Mouse (Mus musculus): Measurements from ENCODE around the gene Pagr1b. TPM values are rescaled to one million over a fixed set of nuclear protein-coding genes. Genes with fewer than 3 reads are reported as not detected.
A peak's percentile ranks its signal among the peaks of the same experiment; 100 is the strongest.

Gene Pagr1b
- polyA plus RNA-seq, 1 experiment: 17.6 TPM

- Histone ChIP-seq H3K27ac (ENCODE audit: insufficient read depth, low read depth, low read length) (peak overlapping the region; percentile 94), H3K4me1 (ENCODE audit: control insufficient read depth, insufficient read depth, low read length) (peaks cover 31% of the 10 kb centered on the region), H3K4me3 (ENCODE audit: insufficient read depth, low read length) (peak overlapping the region; percentile 76)
- TF ChIP-seq CTCF (IDR thresholded peaks at IDR 0.05; ENCODE audit: low read depth, low read length) (no peak), POLR2A (IDR thresholded peaks at IDR 0.05; ENCODE audit: borderline replicate concordance, low read depth, low read length) (no peak)
Measured at GRCm38 (mm10) chr7:127025556-127026160, 9.4 kb upstream of the Pagr1b start.

- peaks cover 31% of the 10 kb centered on the region for H3K4me1 ChIP-seq (ENCODE audit: control insufficient read depth, insufficient read depth, low read length)
- peak overlapping the region; percentile 94 for H3K27ac ChIP-seq (ENCODE audit: insufficient read depth, low read depth, low read length)
- peak; percentile 22; the same call in 1 of the 2 replicates for TF ChIP-seq POLR2A (IDR thresholded peaks at IDR 0.05; ENCODE audit: borderline replicate concordance, low read depth, low read length)
- TF ChIP-seq CTCF (IDR thresholded peaks at IDR 0.05; ENCODE audit: low read depth, low read length): no peak
- H3K4me3 ChIP-seq (ENCODE audit: insufficient read depth, low read length): peak overlapping the region; percentile 76
Measured at GRCm38 (mm10) chr7:127024755-127025555, 8.7 kb upstream of the Pagr1b start.

GRCm38 (mm10) chr7:127023896-127024690 is 7.8 kb upstream of the Pagr1b start:
- Histone ChIP-seq H3K4me3 (ENCODE audit: insufficient read depth, low read length) (peak overlapping the region; percentile 76), H3K4me1 (ENCODE audit: control insufficient read depth, insufficient read depth, low read length) (peaks cover 31% of the 10 kb centered on the region), H3K27ac (ENCODE audit: insufficient read depth, low read depth, low read length) (peak overlapping the region; percentile 94)
- TF ChIP-seq POLR2A (IDR thresholded peaks at IDR 0.05; ENCODE audit: borderline replicate concordance, low read depth, low read length): no peak
- no peak for TF ChIP-seq CTCF (IDR thresholded peaks at IDR 0.05; ENCODE audit: low read depth, low read length)

GRCm38 (mm10) chr7:127023272-127023691 is 7.0 kb upstream of the Pagr1b start:
- peak overlapping the region; percentile 25 for H3K4me3 ChIP-seq (ENCODE audit: insufficient read depth, low read length)
- peaks cover 26% of the 10 kb centered on the region for H3K4me1 ChIP-seq (ENCODE audit: control insufficient read depth, insufficient read depth, low read length)
- H3K27ac ChIP-seq (ENCODE audit: insufficient read depth, low read depth, low read length): no peak overlapping the region
- TF ChIP-seq CTCF (IDR thresholded peaks at IDR 0.05; ENCODE audit: low read depth, low read length) (no peak), POLR2A (IDR thresholded peaks at IDR 0.05; ENCODE audit: borderline replicate concordance, low read depth, low read length) (no peak)

GRCm38 (mm10) chr7:127022528-127023271 is 6.4 kb upstream of the Pagr1b start:
- TF ChIP-seq POLR2A (IDR thresholded peaks at IDR 0.05; ENCODE audit: borderline replicate concordance, low read depth, low read length) (no peak), CTCF (IDR thresholded peaks at IDR 0.05; ENCODE audit: low read depth, low read length) (no peak)
- Histone ChIP-seq H3K4me1 (ENCODE audit: control insufficient read depth, insufficient read depth, low read length) (peaks cover 21% of the 10 kb centered on the region), H3K4me3 (ENCODE audit: insufficient read depth, low read length) (peak overlapping the region; percentile 25; the same call in 1 of the 2 replicates), H3K27ac (ENCODE audit: insufficient read depth, low read depth, low read length) (no peak overlapping the region)

- no peak overlapping the region for H3K27ac ChIP-seq (ENCODE audit: insufficient read depth, low read depth, low read length)
- H3K4me1 ChIP-seq (ENCODE audit: control insufficient read depth, insufficient read depth, low read length): peaks cover 21% of the 10 kb centered on the region
- H3K4me3 ChIP-seq (ENCODE audit: insufficient read depth, low read length): no peak overlapping the region
- TF ChIP-seq CTCF (IDR thresholded peaks at IDR 0.05; ENCODE audit: low read depth, low read length) (no peak), POLR2A (IDR thresholded peaks at IDR 0.05; ENCODE audit: borderline replicate concordance, low read depth, low read length) (no peak)
Measured at GRCm38 (mm10) chr7:127021563-127022527, 5.6 kb upstream of the Pagr1b start.

GRCm38 (mm10) chr7:127020901-127021562 is 4.7 kb upstream of the Pagr1b start, which contains the start of the genes Gm42742 and Prrt2:
Gene Gm42742, minus strand, starts transcription at chr7:127021097.
Gene Prrt2, minus strand, starts transcription at chr7:127021211.
- H3K27ac ChIP-seq (ENCODE audit: insufficient read depth, low read depth, low read length): no peak within 1 kb of the TSS
- peaks cover 21% of the 10 kb centered on the region for H3K4me1 ChIP-seq (ENCODE audit: control insufficient read depth, insufficient read depth, low read length)
- H3K4me3 ChIP-seq (ENCODE audit: insufficient read depth, low read length): no peak within 1 kb of the TSS
- no peak for TF ChIP-seq POLR2A (IDR thresholded peaks at IDR 0.05; ENCODE audit: borderline replicate concordance, low read depth, low read length)
- no peak for TF ChIP-seq CTCF (IDR thresholded peaks at IDR 0.05; ENCODE audit: low read depth, low read length)

GRCm38 (mm10) chr7:127020491-127020890 is 4.2 kb upstream of the Pagr1b start:
- Histone ChIP-seq H3K4me3 (ENCODE audit: insufficient read depth, low read length) (no peak overlapping the region), H3K4me1 (ENCODE audit: control insufficient read depth, insufficient read depth, low read length) (peaks cover 24% of the 10 kb centered on the region), H3K27ac (ENCODE audit: insufficient read depth, low read depth, low read length) (no peak overlapping the region)
- no peak for TF ChIP-seq POLR2A (IDR thresholded peaks at IDR 0.05; ENCODE audit: borderline replicate concordance, low read depth, low read length)
- no peak for TF ChIP-seq CTCF (IDR thresholded peaks at IDR 0.05; ENCODE audit: low read depth, low read length)

Measured in bone marrow macrophage, adult 2 months (primary cell).